Mouse (Mus musculus): Measurements from ENCODE around the gene 2810459M11Rik. TPM values are rescaled to one million over a fixed set of nuclear protein-coding genes. Genes with fewer than 3 reads are reported as not detected.
"Not testable (repeated sequence)": the region's sequence is repeated elsewhere in the genome, so short reads cannot be mapped to it uniquely, and the experiment has no call there.

The 2810459M11Rik gene
- 1 to 10 TPM; 7.2 to 8.0 TPM for total RNA-seq (2021)

DNA sequence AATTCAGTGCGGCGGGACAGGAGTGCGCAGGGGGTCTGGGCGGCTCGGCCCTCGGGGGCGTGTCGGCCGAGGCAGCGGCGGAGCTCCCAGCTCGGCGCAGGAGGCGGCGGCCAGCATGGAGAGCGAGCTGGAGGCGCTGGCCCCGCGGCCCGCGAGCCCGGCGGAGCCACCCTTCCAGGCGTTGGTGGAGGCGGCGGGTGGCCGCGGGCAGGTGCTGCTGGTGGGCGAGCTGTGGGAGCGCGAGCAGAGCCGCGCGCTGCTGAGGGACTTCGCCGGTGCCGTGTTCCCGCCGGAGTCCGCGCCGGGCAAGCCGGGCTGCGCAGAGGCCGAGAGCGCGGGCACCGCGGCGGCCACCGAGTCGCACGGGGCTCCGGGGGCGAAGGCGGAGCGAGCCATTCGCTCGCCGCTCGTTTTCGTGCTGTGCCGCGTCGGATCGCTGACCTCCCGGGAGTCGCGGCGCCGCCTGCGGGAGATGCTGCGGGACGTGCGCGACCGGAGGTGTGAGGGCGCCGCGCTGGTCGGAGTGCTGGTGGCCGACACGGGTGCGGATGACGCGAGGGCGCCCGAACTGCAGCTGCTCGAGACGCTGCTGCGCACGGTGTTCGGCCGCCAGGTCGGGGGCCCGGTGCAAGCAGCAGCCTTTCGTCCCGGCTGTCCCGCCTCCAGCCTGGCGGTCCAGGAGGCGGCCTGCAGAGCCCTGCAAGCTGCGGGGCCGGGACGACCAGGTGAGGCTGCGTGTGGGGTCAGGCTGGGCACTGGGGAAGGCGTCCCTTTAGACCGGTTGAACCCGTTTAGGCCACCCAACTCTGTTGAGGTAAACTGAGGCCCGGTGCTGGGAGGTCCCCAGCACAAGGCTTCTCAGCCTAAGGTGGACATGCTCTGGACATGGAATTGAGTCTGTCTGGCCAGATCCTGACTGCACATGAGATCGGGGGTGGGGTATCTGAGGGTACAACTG lies at the start of gene 2810459M11Rik:
Gene 2810459M11Rik, plus strand, starts transcription at position 16 of the 958 bp plus-strand sequence.
- peak; percentile 41 to 60 for DNase-seq (ENCODE audit: low spot score in 2 of 2)
- intact Hi-C loops (cut with DNase I), result no loop called here

DNA sequence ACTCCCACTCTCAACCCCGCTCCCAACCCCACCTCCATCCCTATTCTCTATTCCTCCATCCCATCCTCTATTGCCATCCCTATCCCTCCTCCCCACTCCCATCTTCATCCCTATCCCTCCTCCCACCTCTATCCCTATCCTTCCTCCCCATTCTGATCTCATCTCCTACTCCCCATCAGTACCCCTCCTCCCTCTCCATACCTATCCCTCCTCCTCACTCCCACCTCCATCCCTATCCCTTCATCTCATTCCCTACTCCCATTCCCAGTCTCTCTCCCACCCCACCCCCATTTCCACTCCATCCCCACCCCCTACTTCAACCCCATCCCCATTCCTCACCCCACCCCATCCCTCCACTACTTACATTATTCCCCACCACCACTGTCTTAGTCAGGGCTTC lies 48.4 kb upstream of the 2810459M11Rik start:
- intact Hi-C loops (cut with DNase I), result no loop called here
- no peak for DNase-seq (ENCODE audit: low spot score in 2 of 2)

DNA sequence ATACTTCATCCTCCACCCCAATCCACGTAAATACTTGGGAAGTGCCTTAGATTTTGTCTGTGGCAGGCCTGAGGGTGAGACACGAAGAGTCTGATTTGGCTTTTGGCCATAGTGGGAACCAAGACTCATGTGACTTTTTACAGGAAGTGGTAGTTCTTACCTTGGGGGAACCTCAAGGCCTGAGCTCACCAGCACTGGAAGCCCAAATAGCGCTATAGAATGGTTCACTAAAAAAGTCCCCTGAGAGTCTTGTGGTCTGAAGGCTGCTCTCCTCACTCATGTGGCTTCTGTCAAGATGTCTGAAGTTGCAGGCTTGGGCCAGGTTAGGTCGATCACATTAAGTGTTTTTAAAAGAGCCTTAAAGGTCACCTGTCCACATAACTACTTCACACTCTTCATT lies 47.7 kb upstream of the 2810459M11Rik start:
- intact Hi-C loops (cut with DNase I), result no loop called here
- DNase-seq (ENCODE audit: low spot score in 2 of 2), result no peak

DNA sequence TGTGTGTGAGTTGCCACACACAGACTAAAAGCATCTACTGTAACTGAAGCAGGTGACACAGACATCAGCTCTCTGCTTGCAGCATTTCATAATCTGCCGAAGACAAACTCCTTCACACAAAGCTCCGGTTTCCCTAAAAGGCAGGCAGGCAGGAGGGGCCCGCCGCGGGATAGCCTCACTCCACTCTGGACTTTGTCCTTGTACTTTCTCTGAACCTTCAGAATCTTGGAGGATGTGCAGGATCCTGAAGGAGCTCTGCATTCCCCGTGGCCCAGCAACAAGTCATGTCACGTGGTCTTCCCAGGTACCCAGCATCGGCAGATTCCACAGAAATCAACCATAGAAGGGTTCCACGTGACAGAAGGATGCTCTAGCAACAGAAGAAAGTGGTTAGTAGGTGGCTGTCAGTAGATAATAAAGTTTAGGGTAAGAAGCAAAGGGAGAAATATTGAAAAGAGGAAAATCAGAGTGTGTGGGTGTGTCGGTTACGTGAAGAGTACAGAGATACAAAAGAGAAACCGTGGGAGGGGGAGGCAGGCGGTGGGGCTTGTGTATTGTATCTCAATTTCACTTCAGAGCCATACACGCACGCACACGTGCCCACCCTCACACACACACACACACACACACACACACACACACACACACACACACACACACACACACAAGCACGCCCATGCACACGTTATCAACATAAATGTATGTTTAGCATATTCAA lies 45.7 kb upstream of the 2810459M11Rik start:
- peak; percentile 47 to 60 for DNase-seq (ENCODE audit: low spot score in 2 of 2)
- intact Hi-C loops (cut with DNase I), result no loop called here

DNA sequence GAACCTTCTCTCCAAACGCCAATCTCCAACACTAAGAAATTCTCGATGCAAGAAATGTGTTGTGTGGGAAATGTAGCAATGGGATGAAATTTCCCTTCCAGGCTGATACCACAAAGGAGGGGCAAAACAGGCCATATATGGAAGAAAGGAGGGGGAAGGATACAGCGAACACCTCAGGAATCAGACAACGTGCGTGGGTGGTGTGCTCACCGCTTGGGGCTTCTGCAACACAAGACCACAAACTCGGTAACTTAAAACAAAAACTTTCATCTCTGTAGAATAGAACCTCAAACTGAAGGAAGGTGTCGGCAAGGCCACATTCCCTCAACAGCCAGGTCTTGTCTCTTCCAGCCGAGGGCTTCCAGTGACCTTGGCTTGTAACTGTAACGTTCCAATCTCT lies 40.1 kb upstream of the 2810459M11Rik start:
- intact Hi-C loops (cut with DNase I), result no loop called here
- DNase-seq (ENCODE audit: low spot score in 2 of 2), result no peak

DNA sequence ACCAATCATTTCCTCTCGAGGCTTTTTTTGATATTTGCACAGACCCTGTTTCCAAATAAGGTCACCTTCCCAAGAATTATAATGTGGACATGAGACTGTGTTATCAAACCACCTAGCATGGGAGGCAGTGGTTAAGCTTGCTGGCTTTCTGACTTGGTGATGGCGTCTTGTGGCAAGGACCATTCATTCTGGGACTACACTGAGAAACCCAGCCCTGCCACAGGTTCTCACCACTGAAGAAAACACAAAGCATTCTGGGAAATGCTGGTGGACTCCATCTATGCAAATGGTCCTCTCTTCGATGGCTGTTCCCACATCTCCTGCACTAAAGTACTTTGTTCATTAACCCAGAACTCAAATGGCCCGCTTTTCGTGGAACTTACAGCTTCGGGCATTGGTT lies 39.6 kb upstream of the 2810459M11Rik start:
- no peak for DNase-seq (ENCODE audit: low spot score in 2 of 2)
- intact Hi-C loops (cut with DNase I), result loop anchor here (1.0 kb wide), 1 partner anchor 110 kb away; no protein-coding TSS in a partner anchor

DNA sequence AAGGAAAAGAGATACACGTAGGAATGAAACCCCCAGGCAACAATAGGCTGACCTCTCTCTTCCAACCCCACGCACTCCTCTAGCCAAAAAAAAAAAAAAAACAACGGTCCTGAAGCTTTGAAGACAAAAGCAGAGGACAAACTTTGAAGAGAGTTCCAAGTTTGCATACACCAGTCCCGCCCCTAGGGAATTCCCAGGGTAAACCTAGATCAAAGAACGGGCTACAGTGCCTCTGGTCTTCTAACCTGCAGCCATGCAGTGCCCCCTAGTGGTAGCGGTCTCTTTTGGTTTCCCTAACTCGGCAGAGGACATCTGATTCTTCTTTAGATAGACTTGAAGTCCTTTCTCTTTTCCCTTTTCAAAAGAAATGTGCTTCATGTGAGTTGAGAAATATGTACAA lies 37.9 kb upstream of the 2810459M11Rik start:
- DNase-seq (ENCODE audit: low spot score in 2 of 2), result peak; percentile 88 to 94
- intact Hi-C loops (cut with DNase I), result loop anchor here (1.0 to 2.0 kb wide), 2 partner anchors 73 to 154 kb away; no protein-coding TSS in a partner anchor

DNA sequence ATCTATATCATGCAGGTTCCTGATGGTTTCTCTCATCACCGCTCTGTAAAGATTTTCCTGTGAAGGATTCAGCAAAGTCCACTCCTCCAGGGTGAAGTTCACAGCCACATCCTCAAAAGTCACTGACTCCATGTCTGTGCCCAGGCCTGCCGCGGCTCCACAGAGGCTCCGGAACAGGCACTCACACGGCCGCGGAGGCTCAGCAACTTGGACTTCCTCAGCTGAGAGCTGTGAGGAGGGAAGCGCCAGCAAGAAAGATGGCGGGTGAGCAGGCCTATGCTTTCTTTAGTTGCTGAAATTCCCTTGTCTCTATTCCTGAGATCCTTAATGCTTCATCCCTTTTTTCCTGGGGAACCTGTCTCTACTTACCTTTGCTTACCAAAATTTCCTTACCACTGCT lies 29.9 kb upstream of the 2810459M11Rik start:
- DNase-seq (ENCODE audit: low spot score in 2 of 2); intact Hi-C loops (cut with DNase I): not testable (repeated sequence)

DNA sequence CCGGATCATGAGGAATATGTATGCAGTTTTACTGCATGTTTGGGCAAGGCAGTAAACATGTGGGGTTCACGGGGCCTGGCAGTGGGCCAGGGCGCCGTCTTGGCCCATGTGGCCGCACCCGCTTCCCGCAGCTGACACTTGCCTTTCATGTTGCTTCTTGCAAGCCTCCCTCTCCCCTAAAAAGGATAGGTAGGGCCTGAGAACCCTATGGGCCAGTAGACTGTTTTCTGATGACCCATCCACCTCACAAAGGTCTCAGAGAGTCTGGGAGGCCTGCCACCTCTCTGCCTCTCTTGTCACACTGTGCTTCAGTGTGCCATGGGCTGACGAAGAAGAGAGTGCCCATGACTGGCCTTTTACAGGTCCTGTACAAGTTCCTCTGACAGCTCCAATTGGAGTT lies 29.1 kb upstream of the 2810459M11Rik start, which contains the start of gene Spata3:
Gene Spata3, plus strand, starts transcription at position 301 of the 400 bp plus-strand sequence.
- intact Hi-C loops (cut with DNase I), result no loop called here
- no peak for DNase-seq (ENCODE audit: low spot score in 2 of 2)

DNA sequence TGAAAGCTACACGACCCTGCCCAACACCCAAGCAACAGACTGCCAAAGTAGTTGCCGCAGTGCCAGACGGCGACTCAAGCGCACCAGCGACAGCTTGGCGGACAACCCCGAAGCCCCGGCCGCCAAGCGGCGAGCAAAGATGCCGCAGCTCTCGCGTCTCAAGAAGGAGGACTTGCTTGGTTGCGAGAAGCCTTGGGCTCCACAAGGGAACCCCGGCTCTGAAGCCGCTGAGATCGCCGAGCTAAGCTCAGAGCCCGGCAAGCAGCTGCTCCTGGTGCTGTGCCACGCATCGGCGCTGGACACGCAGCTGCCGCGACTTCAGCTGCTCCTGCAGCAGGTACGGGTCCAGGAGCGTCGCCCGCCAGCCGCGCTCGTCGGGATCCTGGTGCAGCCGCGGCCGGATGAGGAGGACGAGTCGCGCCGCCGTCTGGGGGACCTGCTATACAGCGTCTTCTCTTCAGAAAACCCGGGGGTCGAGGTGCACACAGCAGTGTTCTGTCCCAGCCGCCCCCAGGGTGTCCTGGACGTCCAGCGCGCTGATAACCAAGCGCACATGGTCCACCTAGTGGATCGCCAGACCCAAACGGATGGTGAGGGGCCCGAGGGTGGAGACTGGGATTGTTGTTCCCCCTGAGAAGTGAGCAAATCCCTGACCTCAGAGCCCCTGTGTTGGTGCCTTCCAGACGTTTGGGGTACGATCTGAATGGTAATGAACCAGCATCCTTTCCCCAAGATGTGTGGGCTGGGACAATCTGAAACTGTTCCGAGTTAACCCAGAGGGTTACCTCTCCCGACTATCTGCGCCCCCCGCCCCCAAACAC lies 27.2 kb upstream of the 2810459M11Rik start:
- DNase-seq (ENCODE audit: low spot score in 2 of 2), result peak; percentile 75 to 76
- intact Hi-C loops (cut with DNase I), result no loop called here

DNA sequence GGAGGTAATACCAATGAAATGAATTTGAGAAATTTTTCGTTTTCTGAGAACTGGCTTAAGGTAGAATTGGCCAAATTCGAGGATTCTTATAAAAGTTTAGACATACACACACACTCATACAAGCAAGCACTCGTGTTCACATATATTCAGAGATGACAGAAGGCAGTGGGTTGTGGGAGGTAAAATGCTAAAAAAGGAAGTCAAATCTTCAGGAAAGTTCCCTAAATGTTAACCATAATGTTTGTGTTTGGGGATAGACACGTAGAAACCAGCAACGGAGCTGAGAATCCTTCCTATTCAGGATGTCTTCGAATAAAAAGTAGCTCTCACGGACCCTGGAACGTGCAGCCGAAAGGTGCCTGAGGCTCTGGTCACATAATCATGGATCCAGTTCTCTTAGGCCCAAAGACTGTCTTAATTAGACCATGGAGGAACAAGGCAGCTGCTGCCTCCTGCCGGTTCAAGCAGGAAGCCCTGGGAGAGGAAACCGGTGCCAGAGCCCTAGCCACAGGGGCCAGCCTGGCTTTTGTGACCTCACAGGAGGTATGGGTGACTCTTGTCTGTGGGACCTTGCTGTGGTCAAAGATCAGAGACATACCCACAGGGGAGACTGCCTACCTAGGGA lies 24.2 kb upstream of the 2810459M11Rik start:
- intact Hi-C loops (cut with DNase I), result loop anchor here (5.0 kb wide), 1 partner anchor 149 kb away; no protein-coding TSS in a partner anchor
- DNase-seq (ENCODE audit: low spot score in 2 of 2), result peak; percentile 50 to 86

DNA sequence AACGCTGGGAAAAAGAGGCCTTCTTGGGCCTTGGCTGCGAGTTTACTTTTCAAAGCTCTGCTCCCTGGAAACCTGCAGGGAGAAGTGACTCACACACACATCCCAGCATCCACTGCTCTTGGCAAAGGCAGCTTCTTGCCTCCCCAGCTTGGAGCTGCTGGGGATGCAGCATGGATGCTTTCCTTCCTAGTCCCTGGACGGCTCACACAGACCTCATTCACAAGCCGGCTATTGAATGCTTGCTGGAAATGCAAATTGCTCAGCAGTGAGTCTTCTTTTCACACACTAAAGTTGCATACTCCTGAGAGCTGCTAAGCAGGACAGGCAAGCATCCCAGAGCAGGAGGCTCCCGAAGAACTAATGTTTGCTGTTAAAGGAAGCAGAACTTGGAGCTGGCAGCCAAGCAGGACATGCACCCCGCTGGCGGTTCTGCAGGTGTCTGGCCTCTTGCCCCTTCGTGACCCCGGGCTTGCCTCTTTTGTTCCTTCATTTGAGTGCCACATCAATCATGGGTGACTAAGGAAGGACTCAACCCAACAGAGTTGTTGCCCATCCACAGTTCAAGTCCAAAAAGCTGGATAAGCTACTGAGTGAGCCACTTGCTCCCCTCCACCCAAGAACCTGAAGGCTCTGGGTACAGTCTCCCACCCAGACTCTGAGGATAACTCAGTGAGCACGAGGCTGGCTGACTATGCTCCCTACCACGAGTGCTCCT lies 13.2 kb upstream of the 2810459M11Rik start:
- peak; percentile 53 to 91 for DNase-seq (ENCODE audit: low spot score in 2 of 2)
- intact Hi-C loops (cut with DNase I), result no loop called here

DNA sequence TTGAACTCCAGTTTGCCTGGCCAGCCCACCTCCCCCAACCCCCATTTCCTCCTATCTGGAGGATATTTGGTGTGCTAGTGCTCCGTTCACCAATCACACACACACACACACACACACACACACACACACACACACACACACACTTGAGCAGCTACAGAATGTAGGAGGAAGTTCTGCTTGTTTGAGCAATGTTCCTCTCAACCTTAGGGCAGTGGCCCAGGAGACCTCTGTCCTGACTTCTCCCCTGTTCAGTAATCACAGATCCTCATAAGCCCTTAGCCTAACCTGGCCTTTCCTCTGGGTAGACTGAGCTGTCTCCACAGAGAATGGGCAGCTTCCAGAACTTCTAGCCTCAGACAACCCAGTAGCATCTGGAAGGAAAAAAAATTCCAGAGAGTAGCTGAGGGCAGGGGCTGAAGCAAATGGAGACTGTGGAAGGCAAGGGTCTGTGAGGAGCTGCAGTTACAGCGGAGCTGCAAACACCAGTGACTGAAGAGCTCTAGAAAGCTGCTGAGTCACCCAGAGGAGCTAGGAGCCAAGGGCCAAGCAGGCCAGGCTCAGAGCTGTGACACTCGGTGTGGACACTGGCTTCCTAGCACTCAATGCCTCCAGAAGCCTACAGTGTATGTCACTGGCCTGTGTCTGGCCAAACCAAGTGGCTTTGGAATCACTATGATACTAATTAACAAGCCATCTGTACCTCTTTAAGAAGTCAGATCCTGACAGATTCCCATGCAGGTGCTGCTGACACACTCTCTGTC lies 7.3 kb upstream of the 2810459M11Rik start:
- DNase-seq (ENCODE audit: low spot score in 2 of 2), result no peak
- intact Hi-C loops (cut with DNase I), result no loop called here

DNA sequence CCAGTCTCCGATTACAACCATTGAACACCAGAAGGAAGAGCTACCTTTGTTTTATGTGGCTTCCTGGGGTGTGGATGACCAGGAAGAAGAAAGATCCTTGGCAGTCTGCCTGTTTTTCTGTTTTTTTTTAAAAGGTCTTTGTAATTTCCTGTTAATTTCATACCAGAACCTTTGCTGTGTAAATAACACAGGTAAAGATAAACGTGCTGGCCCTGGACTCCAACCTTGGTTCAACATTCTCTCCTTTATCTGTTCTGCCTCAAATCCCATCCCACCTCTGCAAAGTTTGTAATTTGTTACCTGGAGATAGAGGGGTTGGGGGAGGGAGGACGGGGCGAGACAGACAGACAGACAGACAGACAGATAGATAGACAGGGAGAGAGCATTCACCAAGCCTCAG lies 5.5 kb upstream of the 2810459M11Rik start:
- intact Hi-C loops (cut with DNase I), result no loop called here
- no peak for DNase-seq (ENCODE audit: low spot score in 2 of 2)

DNA sequence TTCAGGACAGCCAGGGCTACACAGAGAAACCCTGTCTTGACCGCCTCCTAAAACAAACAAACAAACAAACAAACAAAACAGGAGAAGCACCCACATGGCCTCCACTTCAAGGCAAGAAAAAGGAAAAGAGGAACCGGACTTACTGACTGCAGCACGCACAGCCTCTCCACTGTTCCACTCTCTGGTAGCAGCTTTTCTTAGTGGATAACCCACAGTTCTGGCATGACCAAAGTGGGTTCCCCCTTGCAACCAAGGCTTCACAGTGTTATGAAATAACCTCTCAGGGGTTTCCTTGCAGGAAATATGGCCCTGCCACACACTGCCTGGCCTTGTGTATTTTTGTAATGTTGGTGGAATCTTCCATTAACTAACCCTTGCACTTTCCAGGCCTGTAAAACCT lies 4.8 kb upstream of the 2810459M11Rik start:
- no peak for DNase-seq (ENCODE audit: low spot score in 2 of 2)
- intact Hi-C loops (cut with DNase I), result no loop called here

DNA sequence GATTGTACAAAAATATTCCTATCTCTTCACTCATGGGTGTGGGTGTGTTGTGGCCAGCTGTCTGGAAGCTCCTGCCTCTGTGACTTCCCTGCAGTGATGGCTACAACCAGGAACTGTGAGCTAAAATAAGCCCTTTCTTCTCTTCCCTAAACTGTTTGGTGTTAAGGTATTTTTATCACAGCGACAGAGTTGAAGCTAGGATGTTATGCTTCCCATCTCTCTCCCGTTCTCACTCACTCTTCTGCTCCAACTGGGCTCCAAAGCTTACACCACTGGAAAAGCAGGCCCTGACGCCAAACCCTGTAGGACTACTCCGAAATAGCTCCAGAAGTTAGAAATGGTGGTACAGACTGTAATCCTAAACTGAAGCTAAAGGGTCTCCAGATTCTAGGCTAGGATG lies 607 bp upstream of the 2810459M11Rik start:
- DNase-seq (ENCODE audit: low spot score in 2 of 2), result peak in 1 of 2 experiments; percentile 67
- intact Hi-C loops (cut with DNase I), result no loop called here

DNA sequence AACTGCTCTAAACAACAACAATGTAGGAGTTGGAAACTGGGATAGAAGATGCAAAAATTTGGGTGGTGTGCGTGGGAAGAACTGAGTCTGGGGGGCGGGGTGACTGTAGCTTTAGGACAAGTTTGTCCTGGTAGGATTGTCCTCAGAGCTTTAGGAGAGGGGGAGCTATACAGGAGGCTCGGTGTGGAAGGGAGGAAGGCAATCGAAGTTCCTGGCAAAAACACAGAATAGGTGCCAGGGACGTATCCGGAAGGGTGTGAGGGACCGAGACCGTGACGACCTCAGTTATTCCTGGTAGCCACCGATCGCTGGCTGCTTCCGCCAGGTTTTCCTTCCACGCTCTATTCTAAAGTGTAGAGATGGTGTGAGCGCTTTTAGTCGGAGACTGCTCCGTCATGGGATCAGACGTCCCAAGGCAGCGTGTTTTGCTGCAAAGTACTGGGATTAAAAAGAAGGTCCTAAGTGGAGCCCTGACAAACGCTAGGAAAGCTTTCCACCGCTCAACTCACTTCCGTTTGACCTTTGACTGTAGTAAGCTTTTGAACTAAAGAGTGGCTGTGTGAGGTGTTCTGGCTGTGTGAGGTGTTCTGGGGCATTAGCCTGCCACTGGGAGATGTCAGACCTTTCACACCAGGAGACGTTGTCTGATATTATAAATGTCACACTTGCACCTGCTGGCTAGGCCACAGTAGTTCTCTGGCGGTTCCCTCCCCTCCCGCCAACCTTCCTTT lies 1.3 kb downstream of the 2810459M11Rik start:
- DNase-seq (ENCODE audit: low spot score in 2 of 2), result no peak
- intact Hi-C loops (cut with DNase I), result no loop called here
